Mouse (Mus musculus): ENCODE data around the gene Irf2bp1.

The Irf2bp1 gene

GRCm38 (mm10) chr7:19003902-19004630 is at the start of gene Irf2bp1:
Irf2bp1 (plus strand) TSS chr7:19004044.
- DNase-seq (ENCODE audit: low spot score), result peak; percentile 93

DNA sequence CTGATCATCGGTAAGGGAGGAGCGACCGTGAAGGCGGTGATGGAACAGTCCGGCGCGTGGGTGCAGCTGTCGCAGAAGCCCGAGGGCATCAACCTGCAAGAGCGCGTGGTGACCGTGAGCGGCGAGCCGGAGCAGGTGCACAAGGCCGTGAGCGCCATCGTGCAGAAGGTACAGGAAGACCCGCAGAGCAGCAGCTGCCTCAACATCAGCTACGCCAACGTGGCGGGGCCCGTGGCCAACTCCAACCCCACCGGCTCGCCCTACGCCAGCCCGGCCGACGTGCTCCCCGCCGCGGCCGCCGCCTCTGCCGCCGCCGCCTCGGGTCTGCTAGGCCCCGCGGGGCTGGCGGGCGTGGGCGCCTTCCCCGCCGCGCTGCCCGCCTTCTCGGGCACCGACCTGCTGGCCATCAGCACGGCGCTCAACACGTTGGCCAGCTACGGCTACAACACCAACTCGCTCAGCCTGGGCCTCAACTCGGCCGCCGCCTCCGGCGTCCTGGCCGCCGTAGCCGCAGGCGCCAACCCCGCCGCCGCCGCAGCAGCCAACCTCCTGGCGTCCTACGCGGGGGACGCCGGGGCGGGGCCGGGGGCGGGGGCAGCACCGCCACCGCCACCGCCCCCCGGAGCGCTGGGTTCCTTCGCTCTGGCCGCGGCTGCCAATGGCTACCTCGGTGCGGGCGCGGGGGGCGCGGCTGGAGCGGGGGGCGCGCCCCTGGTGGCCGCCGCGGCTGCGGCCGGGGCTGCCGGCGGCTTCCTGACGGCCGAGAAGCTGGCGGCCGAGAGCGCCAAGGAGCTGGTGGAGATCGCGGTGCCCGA is 46.1 kb upstream of the Irf2bp1 start:
- DNase-seq (ENCODE audit: low spot score), result peak; percentile 65

- no peak for DNase-seq (ENCODE audit: low spot score)
Observed at GRCm38 (mm10) chr7:18958384-18958766, 45.5 kb upstream of the Irf2bp1 start.

GRCm38 (mm10) chr7:18959446-18959845 is 44.4 kb upstream of the Irf2bp1 start:
- no peak for DNase-seq (ENCODE audit: low spot score)

GRCm38 (mm10) chr7:18962171-18962792 is 41.6 kb upstream of the Irf2bp1 start:
- no peak for DNase-seq (ENCODE audit: low spot score)

GRCm38 (mm10) chr7:18962795-18963194 is 41.0 kb upstream of the Irf2bp1 start:
- no peak for DNase-seq (ENCODE audit: low spot score)

DNA sequence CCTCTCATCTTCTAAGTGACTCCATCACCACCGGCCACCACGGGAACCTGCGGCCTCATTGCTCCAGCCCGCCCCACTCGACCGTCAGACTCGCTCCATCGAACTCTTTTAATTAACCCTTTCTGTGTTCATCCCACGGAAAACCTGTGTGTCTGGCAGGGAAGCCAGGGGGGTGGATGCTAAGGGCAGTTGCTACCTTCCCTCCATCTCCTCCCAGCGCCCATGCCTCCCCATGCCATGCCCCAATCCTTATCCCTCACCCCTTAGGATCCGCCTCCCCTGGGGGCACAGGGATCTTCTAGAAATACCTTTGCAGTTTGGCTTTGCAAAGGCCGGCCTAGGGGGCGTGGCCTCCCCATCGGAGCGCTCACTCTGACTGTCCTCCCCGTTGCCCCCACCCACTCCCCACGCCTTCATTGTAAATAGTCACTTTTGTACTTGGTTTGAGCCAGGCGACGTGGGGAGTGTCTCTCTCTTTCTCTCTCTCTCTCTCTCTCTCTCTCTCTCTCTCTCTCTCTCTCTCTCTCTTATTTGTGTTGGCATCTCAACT is 40.5 kb upstream of the Irf2bp1 start:
- DNase-seq (ENCODE audit: low spot score), result peak; percentile 54

DNA sequence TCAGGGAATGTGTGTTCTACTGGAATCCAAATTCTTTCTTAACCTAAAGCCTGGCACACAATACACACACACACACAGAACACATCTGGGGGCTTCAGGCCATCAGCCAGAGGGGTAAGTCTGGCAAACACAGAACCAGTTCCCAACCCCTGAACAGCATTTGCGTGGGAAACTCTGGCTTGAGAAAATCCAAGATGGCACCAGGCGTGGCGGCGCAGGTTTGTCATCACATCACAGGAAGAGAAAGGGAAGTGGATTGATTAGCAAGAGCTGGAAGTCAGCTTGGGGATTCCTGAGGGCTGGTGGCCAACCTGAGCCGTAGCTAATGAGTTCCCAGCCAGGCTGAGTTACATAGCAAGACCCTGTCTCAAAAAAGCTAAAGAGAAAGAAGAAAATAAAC is 38.5 kb upstream of the Irf2bp1 start:
- DNase-seq (ENCODE audit: low spot score), result no peak

DNA sequence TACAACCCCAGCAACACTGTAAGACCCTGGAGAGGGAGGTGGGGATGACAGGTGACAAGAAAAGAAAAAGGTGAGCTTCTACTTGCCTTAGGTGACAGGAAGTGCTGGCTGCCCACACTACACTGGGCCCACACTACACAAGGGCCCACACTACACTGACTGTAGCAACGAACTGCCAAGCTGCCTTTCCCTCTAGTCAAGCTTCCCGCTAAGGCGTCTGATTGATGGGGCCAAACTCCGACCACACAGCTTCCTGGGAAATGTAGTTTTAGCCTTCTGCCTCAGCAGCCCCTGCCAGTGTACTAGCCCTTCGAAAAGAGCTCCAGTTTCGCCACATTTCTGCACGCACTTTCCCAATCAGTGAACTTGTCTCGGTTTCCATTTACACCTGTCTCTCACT is 36.2 kb upstream of the Irf2bp1 start:
- DNase-seq (ENCODE audit: low spot score), result no peak

GRCm38 (mm10) chr7:18970956-18971355 is 32.9 kb upstream of the Irf2bp1 start:
- DNase-seq (ENCODE audit: low spot score), result no peak

DNA sequence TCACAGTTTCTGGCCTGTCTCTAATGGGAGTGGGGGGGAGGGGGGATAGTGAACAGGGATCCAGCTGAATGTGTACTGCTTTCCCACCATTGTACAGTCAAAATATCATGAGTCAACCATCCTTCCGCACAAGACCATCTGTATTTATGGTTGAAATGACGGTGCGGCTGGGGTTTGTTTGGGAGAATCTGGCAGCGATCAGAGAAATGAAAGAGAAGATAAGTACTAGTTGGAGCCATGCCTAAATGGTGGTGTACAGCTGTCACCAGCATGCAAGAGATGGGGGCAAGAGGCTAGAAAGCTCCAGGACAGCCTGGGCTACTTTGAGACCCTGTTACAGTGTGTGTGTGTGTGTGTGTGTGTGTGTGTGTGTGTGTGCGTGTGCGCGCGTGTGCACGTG is 25.5 kb upstream of the Irf2bp1 start:
- DNase-seq (ENCODE audit: low spot score), result no peak

DNA sequence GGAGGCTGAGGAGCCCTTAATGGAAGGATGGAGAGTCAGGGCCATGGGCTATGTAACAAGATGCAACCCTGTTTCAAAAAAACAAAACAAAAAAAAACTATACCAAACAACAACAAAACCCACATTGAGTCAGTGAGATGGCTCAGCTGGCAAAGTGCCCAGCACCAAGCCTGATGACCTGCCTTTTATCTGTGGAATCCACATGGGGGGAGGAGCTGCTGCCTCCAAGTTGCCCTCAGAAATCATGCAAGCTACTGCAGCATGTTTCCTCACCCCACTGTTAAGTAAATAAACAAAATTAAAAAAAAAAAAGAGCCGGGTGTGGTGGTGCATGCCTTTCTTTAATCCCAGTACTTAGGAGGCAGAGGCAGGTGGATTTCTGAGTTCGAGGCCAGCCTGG is 17.3 kb upstream of the Irf2bp1 start:
- no peak for DNase-seq (ENCODE audit: low spot score)

DNA sequence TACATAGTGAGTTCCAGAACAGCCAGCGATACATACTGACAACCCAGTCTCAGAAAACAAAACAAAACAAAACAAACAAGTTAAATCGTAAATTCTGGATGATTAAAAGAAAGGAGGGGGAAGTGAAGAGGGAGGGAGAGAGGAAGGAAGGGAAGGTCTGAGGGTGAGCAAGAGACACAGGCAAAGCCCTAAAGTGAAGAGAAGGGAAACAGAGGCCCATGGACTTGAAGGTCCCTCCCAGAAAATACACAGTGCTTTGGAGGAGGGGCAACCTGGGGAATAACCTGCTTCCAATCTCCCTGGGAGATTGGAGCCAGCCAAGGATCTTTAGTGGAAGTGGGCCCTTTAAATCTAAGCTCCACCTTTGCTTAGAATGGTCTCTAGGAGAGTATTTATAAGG is 16.7 kb upstream of the Irf2bp1 start, which contains the start of gene Nanos2:
Gene Nanos2, plus strand, starts transcription at position 301 of the 400 bp plus-strand sequence.
- no peak for DNase-seq (ENCODE audit: low spot score)

GRCm38 (mm10) chr7:18987747-18988146 is 16.1 kb upstream of the Irf2bp1 start:
- no peak for DNase-seq (ENCODE audit: low spot score)

DNA sequence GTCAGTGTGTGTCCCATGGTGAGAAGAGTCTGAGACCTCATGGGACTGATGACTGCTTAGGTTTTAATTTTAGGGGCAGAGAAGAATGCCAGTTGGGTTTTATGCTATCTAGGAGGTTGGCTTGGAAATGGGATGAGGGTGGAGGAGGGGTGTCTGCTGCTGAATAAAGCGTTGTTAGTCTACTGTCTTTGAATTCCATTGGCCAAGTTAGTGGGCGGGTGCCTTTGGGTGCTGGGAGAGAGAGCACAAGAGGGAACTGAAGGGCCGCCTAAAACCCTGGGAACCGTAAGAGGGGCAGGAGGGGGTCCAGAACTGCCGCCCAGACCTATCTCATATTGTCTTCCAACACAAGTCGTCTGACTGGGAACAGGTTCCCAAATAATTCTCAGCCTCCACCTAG is 15.1 kb upstream of the Irf2bp1 start:
- DNase-seq (ENCODE audit: low spot score), result no peak

DNA sequence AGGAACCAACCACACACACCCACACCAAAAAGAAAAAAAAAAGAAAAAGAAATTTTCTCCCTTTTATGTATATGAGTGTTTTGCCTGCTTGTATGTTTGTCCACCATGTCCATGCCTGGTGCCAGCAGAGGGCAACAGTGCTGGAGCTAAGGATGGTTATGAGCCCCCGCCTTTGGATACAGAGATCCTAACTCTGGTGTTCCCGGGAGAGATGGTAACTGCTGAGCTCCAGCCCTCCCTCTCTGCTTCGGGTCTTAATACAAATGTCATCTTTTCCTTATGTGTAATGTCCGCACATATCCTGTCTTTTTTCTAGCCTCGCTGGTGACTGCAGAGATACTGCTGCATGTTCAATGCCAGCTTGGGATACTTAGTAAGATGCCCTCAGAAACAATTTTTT is 13.8 kb upstream of the Irf2bp1 start:
- no peak for DNase-seq (ENCODE audit: low spot score)

GRCm38 (mm10) chr7:18990601-18991295 is 13.1 kb upstream of the Irf2bp1 start, which contains the start of gene Mypop:
Mypop (plus strand) TSS chr7:18991245.
- DNase-seq (ENCODE audit: low spot score), result peak; percentile 99

GRCm38 (mm10) chr7:18991660-18992293 is 12.1 kb upstream of the Irf2bp1 start:
- DNase-seq (ENCODE audit: low spot score), result peak; percentile 54

DNA sequence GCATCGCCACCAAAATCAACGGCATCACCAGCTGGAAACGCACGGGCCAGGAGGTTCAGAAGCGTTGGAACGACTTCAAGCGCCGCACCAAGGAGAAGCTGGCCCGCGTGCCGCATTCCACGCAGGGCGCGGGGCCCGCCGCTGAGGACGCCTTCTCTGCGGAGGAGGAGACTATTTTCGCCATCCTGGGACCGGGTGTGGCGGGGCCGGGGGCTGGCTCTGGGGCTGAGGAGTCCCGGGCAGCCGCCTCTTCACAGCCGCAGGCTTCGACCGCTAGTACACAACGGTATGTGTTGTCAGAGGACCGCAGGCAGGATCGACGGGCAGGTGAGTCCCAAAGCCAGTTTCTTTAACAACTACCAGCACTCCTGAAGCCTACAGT is 11.6 kb upstream of the Irf2bp1 start:
- peak; percentile 58 for DNase-seq (ENCODE audit: low spot score)

DNA sequence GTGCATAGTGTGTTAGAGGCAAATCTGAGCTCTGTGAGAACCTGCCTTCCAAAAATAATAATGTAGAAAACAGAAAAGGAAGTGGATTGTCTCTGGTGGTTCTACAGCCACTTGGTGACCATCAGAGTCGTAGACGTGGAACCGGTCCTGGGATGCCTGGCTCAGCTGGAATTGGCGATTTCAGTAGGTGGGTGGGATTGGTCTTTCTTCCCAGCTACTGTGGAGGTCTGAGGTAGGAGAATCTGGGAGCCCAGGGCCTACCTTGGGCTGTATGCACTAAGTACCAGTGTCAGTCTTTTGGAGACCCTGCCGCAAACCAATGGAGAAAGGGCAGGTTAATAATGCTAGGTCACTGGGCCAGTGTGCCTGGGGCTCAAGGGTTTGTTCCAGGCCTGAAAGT is 10.8 kb upstream of the Irf2bp1 start:
- no peak for DNase-seq (ENCODE audit: low spot score)

DNA sequence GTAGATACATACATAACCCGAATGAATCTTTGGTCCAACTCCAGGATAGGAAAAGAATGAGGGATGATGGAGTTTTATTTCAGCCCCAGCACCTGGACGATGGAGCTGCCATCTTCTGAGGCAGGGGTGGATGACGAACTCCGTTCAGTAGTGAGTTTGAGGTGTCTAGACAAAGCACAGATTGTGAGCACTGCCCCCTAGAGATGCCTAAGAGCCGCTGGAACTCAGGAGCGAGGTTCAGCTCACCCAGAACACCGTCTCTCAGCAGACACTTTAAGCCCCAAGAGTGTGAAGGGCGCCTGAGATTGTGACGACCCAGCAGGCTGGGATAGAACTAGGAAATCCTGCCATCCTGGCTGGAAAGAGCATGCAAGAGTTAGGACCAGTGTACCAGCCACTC is 5.0 kb upstream of the Irf2bp1 start:
- no peak for DNase-seq (ENCODE audit: low spot score)

Measured in testis, postnatal 10 days (tissue).